Mouse (Mus musculus): ENCODE data around the gene Gpx4.
"Not testable (repeated sequence)": the region's sequence is repeated elsewhere in the genome, so short reads cannot be mapped to it uniquely, and the experiment has no call there.

Gpx4 gene

DNA sequence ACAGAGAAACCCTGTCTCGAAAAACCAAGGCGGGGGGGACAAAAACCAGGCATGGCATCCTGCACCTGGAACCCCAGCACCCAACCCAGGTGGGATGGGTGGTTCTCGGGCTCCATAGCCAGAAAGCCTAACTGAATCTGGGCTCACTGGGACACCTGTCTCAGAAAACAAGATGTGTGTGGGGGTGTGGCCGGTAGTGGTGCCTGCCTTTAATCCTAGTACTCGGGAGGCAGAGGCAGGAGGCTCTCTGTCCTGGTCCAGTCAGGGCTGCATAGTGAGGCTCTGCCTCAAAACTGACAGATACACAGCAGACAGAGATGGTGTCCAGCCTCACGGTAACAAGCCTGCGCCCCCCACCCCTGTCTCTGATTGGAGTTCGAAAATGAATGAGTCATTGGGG, 24.2 kb upstream of the Gpx4 start:
- DNase-seq (ENCODE audit: extremely low read depth, low read depth, low spot score) = no peak

DNA sequence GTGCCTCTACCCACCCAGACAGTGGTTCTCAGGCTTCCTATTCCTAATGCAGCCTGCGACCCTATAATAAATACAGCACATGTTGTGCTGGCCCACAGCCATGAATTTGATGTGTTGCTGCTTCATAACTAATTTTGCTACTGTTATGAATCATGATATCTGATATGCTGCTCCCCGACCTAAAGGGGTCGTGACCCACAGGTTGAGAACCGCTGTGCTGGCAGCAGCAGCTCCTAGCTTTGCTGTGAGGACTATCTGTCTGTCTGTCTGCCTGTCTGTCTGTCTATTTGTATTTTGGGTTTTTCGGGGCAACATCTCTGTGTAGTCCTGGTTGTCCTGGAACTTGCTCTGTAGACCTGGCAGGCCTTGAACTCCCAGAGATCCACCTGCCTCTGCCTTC, 23.2 kb upstream of the Gpx4 start:
- DNase-seq (ENCODE audit: extremely low read depth, low read depth, low spot score) = no peak

DNA sequence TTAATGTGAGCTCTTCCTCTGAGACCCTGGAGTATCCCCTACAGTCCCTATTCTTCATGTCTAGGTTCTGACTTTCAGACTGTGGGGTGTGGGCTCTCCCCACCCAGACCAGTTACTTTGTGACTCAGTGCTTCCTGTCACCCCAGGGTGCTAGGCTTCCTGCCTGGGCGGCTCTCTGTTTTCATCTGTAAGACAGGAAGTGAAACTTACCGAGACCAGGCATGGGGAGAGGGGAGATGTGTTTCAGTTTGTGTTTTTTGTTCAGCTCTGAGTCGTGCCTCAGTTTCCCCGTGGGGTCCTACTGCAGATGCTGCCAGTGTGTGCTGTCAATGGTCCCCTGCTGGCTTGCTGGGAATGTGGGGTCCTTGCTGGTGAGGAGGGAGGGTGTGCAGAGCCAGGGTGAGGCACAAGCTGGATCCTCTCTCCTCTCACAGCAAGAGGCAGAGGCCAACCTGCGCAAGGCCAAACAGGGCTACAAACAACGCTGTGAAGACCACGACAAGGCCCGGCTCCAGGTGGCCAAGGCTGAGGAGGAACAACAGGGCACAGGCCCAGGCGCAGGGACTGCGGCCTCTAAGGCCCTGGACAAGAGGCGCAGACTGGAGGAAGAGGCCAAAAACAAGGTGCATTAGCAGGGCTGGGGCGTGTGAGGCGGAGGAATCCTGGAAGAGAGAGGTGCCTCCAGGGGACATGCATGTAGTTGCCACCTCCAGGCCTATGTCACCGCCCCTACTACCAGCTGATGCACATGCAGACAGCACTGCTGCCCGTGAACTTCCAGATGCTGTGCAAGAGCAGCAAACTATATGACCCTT, 22.5 kb upstream of the Gpx4 start:
- DNase-seq (ENCODE audit: extremely low read depth, low read depth, low spot score) = no peak

DNA sequence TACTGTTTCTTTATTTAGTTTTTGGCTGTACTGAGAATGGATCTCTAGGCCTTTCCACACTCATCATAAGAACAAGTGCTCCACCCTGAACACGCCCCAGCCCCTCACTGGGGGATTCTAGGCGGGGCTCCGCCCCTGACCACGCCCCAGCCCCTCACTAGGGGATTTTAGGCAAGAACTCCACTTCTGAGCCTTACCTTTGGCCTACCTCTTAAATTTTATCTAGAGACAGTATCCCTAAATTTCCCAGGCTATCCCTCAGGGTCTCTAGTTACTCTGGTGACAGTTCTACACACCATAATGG, 22.0 kb upstream of the Gpx4 start:
- no peak for DNase-seq (ENCODE audit: extremely low read depth, low read depth, low spot score)

DNA sequence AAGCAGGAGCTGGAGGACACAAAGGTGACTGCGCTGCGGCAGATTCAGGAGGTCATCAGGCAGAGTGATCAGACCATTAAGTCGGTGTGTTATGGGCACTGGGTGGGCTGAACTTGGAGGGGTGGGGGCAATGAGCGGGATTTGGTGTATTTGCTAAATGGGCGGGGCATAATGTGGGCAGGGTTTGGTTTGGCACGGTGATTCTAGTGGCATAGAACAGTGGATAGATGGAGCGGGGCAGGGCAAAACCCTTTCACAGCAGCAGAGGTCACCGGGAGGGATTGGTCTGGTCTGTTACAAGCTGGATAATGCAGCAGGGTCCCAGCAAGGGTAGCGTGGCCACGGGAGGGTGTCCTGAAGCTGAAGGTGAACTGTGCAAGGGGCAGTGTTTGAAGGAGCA, 21.5 kb upstream of the Gpx4 start:
- no peak for DNase-seq (ENCODE audit: extremely low read depth, low read depth, low spot score)

DNA sequence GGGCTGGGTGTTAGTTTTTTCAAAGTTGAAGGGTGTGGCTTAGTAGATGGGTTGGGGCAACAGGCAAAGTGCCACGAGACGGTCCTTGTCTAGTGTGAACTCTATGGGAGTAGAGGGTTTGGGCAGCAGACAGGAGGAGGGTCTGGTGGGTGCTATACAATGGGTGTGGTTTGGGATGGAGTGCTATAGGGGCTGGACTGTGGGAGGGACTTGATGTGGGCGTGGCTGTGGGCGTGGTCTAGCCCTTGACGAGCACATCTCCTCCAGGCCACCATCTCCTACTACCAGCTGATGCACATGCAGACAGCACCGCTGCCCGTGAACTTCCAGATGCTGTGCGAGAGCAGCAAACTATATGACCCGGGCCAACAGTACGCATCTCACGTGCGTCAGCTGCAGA, 21.1 kb upstream of the Gpx4 start:
- DNase-seq (ENCODE audit: extremely low read depth, low read depth, low spot score) = no peak

DNA sequence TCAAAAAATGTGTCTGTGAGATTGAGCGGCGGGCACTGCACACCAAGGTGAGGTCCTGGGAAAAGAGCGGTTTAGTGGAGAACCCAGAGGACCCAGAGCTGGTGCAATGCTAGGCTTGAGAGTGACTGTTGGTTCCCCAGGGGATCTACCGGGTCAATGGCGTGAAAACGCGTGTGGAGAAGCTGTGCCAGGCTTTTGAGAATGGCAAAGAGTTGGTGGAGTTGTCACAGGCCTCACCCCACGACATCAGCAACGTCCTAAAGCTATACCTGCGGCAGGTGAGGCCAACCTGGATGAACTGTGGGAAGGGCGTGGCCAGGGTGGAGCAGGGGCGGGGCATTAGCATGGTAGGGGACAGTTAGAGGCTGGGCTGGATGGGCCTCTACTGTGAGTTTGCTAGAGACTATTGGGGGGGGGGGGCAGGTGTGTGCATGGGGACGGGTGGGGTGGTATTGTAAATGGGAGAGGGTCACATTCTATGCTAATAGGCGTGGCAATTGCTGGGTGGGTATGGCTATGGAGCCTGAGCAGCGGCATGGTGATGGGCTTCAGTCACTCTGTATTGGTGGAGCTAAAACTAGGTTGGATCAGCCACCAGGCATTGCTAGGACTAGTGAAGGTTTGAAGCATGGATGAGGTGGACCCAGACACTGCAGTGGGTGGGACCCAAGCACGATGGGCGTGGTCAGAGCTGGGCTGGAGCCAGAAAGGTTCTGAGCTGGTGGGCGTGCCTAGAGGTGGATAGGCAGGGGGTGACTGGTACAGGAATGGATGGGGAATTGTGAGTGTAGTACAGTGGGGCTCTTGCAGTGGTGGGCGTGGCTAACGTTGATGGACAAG, 19.1 kb upstream of the Gpx4 start:
- DNase-seq (ENCODE audit: extremely low read depth, low read depth, low spot score) = no peak

DNA sequence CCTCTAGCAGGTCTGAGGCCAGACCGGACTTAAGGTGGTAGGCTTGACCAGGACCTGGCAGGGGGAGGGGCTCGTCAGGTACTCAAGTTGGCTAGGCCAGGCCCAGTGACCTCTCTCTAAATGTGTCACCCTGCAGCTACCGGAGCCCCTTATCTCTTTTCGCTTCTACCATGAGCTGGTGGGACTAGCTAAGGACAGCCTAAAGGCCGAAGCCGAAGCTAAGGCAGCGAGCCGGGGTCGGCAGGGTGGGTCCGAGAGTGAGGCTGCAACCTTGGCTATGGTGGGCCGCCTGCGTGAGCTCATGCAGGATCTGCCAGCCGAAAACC, 18.5 kb upstream of the Gpx4 start:
- no peak for DNase-seq (ENCODE audit: extremely low read depth, low read depth, low spot score)

DNA sequence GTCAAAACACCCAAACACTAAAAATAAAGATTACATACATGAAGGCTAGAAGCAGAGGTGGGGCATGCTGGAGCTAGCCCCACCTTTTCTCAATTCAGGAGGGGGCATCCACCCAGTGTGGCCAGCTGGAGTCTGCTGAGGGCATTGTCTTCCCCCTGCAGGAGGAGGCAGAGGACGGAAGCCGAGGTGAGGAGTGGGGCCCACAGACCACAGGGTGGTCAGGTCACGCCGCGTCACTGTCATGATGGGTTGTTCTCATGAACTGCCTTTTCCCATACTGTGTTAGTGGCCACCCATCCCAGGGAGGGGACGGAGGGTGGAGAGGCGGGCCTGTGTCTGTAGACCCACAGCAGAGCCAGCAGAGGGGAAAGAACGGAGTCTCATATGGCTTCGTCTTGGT, 16.8 kb upstream of the Gpx4 start:
- no peak for DNase-seq (ENCODE audit: extremely low read depth, low read depth, low spot score)

DNA sequence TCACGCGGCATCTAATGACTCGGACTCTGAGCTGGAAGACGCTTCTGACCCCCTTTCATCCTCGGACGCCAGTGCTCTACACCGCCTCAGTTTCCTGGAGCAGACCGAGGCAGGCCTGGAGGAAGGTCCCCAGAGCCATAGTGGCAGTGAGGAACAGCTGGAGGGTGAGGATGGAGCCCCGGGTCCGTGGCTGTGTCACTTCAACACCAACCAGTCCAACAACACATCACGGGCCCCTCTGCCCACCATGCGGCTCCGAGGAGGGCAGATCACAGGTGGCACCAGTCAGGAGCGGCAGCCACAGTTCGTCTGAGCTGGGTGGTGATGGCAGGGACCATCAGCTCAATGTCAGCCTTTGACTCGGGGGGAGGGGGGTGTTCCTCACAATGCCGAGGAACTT, 16.2 kb upstream of the Gpx4 start:
- DNase-seq (ENCODE audit: extremely low read depth, low read depth, low spot score) = no peak

DNA sequence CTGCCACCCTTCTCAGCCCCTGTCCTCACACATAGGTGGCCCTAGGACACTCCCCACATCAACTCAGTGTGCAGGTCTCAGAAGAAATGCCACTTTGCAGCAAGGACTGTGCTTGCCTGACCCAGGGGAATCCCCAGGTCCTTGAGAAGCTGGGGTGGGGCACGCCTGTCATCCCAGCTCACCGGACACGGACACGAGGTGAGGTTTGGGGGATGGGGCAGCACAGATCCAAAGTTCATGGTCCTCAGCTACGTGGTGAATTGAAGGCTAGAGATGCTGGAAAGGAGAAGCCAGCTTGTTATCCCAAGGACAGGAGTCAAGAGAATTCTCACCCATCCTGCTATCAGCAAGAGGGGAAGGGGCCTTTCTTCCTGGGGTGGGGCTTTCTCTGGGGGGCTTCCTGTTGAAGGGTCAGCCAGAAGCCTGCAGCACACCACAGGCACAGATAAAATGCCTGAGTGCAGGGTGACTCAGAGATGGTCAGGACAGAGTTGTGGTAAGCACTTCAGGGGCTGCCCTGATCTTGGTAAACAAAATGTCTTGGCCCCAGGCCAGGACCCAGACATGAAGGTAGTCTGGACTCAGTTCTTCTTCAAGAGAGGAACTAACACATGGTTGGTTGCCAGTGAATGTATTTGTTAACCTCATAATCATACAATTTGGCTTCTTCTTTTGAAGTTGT, 14.0 kb upstream of the Gpx4 start:
- no peak for DNase-seq (ENCODE audit: extremely low read depth, low read depth, low spot score)

DNA sequence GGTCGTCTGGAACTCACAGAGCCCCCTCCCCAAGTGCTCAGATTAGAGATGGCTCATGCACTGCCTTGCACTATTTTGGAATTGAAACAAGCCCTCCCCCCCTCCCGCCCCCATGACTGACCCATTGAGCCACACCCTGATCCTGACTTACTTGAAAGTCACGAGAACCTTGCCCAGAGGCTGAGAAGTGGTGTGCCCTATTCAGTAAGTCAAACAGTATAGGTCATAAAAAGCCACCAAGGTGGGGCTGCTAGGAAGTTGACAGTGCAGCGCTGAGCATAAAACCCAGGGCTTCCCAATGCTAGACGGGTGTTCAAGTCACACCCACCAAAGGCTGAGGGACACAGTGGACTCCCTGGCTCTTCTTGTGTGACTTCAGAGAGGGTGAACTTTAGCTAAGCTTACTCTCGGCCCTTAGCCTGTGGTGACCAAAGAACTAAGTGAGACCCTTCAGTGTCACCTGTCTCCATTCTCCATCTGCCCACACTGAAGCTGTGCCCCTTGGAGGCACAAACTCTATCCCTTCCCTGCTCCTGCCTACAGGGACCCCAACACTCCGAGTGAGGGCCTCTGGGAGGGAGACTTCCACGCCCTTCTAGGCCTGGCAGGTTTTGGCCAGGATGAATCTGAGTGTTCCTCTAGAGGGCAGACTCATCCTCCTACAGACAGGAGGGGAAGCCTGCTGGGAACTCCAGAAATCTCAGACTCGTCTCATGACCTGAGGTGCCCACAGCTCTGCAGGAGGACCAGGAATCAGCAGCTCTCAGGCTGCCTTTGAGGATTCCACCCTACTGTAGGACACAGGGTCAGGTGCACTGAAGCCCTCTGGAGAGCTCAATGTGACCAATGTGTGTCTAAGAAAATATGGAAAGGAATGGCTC, 13.2 kb upstream of the Gpx4 start:
- DNase-seq (ENCODE audit: extremely low read depth, low read depth, low spot score) = no peak

DNA sequence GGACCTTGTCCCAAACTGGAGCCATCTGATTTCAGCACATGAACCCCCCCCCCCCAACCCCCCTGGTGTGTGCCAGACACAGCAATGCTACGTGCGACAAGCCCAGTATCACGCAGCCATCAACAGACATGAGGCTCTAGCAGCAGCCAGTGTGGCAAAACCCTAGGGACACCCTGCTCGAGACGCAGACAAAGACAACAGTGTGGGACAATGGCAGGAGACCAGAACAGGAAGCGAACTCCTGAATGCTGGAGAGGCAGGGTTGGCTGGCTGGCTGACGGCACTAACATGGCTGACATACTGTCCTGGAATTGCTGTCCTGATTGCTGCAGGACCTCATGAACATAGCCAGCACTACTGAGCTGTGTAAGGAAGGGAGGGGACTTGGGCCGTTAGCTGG, 11.8 kb upstream of the Gpx4 start:
- DNase-seq (ENCODE audit: extremely low read depth, low read depth, low spot score) = no peak

DNA sequence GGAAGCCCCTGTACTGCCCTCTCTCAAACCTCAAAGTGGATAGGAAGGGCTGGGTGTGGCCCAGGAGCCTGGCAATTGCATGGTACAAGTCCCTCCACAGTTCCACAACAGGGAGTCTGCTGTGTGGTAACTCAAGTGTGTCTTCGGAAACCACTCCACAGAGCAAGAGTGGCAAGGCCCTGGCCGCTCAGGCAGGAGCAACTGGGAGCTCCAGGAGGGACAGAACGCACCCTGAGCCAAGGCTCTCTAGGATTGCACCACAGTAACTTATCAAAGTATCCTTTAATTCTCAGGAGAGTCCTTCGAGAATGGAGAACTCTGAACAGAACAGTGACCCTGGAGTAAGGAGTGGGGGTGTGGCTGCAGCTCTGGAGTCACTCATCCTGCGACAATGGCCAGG, 11.3 kb upstream of the Gpx4 start:
- DNase-seq (ENCODE audit: extremely low read depth, low read depth, low spot score) = no peak

DNA sequence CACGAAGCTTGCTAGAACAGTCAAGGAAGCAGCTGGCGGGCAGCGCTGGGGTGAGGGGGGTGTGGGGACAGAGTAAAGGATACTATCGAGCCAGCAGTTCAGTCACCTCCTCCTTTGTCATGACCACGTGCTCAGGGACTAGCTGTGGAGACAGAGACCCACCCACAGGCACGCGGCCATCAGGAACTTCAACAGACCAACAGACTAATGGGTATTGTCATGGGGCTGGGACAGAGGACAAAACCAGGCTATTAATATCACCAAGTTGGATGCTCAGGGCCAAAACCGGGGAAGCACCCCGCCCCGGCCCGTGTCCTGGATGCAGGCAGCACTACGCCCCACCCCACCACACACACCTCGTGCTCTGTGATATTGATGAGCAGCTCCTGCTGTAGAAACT, 10.1 kb upstream of the Gpx4 start:
- DNase-seq (ENCODE audit: extremely low read depth, low read depth, low spot score) = no peak

DNA sequence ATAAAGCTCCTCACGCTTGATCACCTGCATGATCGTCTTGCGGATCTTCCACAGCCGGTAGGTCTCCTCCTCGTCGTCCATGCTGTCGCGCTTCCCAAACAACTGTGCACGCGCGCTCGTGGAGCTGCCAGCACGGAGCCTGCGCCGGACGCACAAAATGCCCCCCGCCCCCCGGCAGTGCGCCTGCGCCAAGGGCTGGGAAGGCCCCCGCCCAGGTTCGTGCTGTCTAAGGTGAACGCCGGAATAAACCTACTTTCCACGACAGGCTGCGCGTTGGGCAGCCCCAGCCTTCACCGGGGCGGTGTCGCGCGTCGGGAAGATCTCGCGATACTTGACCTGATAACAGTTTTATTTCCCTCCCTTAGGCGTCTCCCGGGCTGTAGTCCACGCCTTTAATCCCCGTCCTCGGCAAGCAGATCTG, 7.4 kb upstream of the Gpx4 start, which contains the start of gene Polr2e:
Gene Polr2e, minus strand, starts transcription at position 237 of the 421 bp plus-strand sequence.
- no peak for DNase-seq (ENCODE audit: extremely low read depth, low read depth, low spot score)

DNA sequence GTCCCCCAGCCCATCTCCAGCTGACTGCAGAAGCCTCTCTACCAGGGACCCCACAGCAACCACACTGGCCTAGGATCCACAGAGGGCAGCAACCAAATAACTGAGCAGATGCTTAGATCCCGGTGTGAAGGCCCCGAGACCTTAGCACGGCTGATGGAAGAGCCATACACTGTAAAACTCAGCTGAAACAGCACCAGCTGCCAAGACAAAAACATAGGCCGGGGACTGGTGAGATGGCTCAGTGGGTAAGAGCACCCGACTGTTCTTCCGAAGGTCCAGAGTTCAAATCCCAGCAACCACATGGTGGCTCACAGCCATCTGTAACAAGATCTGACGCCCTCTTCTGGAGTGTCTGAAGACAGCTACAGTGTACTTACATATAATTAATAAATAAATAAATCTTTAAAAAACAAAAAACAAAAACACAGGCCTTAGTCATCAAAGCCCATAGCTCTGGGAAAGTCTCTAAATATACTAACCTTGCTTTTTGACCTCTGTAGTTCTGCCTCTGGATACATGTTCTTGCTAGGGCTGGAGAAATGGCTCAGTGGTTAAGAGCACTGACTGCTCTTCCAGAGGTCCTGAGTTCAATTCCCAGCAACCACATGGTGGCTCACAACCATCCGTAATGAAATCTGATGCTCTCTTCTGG, 5.4 kb upstream of the Gpx4 start:
- not testable (repeated sequence) for DNase-seq (ENCODE audit: extremely low read depth, low read depth, low spot score)

DNA sequence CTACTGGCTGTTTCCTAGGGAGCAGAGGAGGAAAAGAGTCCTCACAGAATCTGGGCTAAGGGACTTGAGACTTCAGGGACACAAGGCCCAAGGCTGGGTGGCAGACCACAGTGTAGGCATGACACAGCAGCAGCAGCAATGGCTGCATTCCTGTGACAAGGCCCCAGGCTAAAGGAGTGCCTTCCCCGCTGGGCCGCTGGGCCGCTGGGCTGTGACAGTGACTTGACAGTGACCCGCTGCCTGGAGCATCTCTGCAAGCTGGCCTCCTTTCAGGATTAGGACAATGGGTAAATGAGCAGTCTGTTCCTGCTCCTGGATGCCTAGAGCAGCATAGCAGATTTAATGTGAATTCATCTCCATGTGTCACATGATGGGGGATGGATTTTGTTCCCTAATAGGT, 2.9 kb upstream of the Gpx4 start:
- no peak for DNase-seq (ENCODE audit: extremely low read depth, low read depth, low spot score)

DNA sequence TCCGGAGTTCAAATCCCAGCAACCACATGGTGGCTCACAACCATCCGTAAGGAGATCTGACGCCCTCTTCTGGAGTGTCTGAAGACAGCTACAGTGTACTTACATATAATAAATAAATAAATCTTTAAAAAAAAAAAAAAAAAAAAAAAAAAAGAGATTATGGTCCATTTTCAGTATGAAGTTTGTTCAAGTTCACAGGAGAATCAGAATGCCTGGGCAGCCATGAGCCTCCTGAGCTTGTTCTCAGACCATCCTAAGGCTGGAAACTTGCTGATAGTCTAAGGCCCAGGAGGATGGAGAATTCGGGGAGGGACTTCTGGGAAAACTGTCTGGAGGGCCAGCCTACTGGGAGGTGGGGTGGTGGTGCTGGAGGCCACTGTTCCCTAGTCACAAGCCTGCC, 1.6 kb upstream of the Gpx4 start:
- not testable (repeated sequence) for DNase-seq (ENCODE audit: extremely low read depth, low read depth, low spot score)

DNA sequence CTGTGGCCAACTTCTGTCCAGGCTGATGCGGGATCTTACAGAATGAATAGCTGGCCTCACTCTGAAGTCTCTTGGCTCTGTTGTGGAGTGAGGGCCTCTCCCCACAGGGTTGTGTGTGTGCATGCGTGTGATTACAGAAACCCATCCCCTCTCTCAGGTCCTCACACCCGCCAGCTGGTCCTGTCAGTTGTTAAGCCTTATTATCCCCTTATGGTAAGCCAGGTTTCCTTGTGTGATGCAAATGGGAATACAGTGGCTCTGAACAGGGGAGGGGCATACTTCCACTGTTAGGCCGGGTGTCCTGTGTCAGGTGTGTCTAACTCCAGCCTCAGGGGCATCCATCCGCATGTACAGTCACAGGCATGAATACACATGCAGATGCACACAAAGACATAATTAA, 1.2 kb upstream of the Gpx4 start:
- DNase-seq (ENCODE audit: extremely low read depth, low read depth, low spot score) = no peak

DNA sequence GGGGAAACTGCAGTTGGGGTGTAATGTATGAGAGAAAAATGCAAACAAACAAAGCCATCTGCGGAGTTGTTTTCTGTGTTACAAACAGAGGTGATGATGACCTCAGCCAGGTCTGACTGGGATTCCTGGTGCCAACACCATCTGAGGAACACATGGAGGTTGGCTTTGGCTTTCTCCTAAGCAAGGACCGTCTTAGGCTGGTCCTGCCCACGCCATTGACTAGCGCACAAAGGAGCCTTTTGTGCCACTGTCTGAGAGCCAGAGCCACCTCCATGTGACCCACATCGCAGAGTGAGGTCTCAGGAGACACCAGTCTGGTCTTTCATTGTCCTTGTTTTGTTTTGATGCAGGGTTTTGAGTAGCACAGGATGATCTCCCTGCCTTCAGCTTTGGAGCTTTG, 1.4 kb downstream of the Gpx4 start:
- DNase-seq (ENCODE audit: extremely low read depth, low read depth, low spot score) = peak; percentile 86
